Mouse (Mus musculus) kidney, postnatal 0 days (tissue): Measurements from ENCODE around the gene Inpp5e. TPM values are rescaled to one million over a fixed set of nuclear protein-coding genes. Genes with fewer than 3 reads are reported as not detected.

Source experiments
- ATAC-seq: fragments of 200-750 bp; cut with Nextera tagmentation; replicated peaks from 2 replicates; pipeline ENCODE4 v1.8.0; 2017; ENCODE audit warnings: low read depth, moderate number of reproducible peaks, moderate TSS enrichment, moderate library complexity; ENCODE audit not compliant: low FRiP score
- DNase-seq: peaks from one replicate; pipeline ENCODE4 v3.0.0-alpha.2; 2016; ENCODE audit warnings: low spot score
- H3K27ac ChIP-seq: fragments of 300-500 bp; sonication (generic); 2 replicates; pipeline ENCODE4 v1.5.1; 2014; ENCODE audit warnings: mild to moderate bottlenecking
- H3K27me3 ChIP-seq: fragments of 300-500 bp; sonication (generic); 2 replicates; pipeline ENCODE4 v1.6.1; 2014; ENCODE audit warnings: low read length, mixed read lengths; ENCODE audit not compliant: insufficient read depth
- H3K36me3 ChIP-seq: fragments of 300-500 bp; sonication (generic); 2 replicates; pipeline ENCODE4 v1.6.1; 2014; ENCODE audit warnings: low read length, mixed read lengths; ENCODE audit not compliant: insufficient read depth
- H3K4me1 ChIP-seq: fragments of 300-500 bp; sonication (generic); replicated peaks from 2 replicates; pipeline ENCODE4 v1.6.1; 2014; ENCODE audit warnings: antibody characterized with exemption, low read length, mixed read lengths; ENCODE audit not compliant: insufficient read depth
- H3K4me2 ChIP-seq: fragments of 300-500 bp; sonication (generic); 2 replicates; pipeline ENCODE4 v1.6.1; 2014; ENCODE audit warnings: mild to moderate bottlenecking, low read length, moderate library complexity, mixed read lengths
- H3K4me3 ChIP-seq: fragments of 300-500 bp; sonication (generic); replicated peaks from 2 replicates; pipeline ENCODE4 v1.5.1; 2014; ENCODE audit warnings: low read depth, low read length
- H3K9ac ChIP-seq: fragments of 300-500 bp; sonication (generic); 2 replicates; pipeline ENCODE4 v1.6.1; 2014; ENCODE audit warnings: low read depth, low read length
- H3K9me3 ChIP-seq: fragments of 300-500 bp; sonication (generic); replicated peaks from 2 replicates; pipeline ENCODE4 v1.6.1; 2016; ENCODE audit warnings: low read length, inconsistent platforms, mixed read lengths
- CTCF ChIP-seq: IDR thresholded peaks from 2 replicates; pipeline ENCODE4 v1.5.1; 2016; ENCODE audit warnings: antibody characterized with exemption, low read depth, mild to moderate bottlenecking, moderate library complexity
- WGBS: fragments of 180-500 bp; shearing (Covaris S2); extraction: QIAGEN DNeasy Blood & Tissue Kit; methylation state at CpG from one replicate; pipeline ENCODE4 v1.1.7; 2014; 5-methylcytosine and 5-hydroxymethylcytosine counted together
- polyA plus RNA-seq: library from polyadenylated mRNA; unstranded; fragments of >200 nt; fragmentation: Nextera tagmentation; extraction: Ambion mirVana; gene quantifications from 2 replicates; pipeline ENCODE4 v1.2.1, GENCODE M21; 2015

Gene Inpp5e
- polyA plus RNA-seq, 1 experiment from 2014 or later: 18.6 TPM

- Histone ChIP-seq H3K27me3 (no peaks in the 10 kb centered on the region), H3K4me3 (no peak overlapping the region), H3K9ac (no peak overlapping the region), H3K9me3 (no peaks in the 10 kb centered on the region), H3K4me1 (peaks cover 7% of the 10 kb centered on the region; the same call in 1 of the 2 replicates), H3K36me3 (peaks cover 37% of the 10 kb centered on the region), H3K27ac (no peak overlapping the region), H3K4me2 (no peak overlapping the region)
- ATAC-seq (no peak), DNase-seq (no peak)
- 94% methylated on average over 4 of the region's 4 CpGs for WGBS
- no peak for TF ChIP-seq CTCF
Observed at GRCm38 (mm10) chr2:26441261-26441660, 32.3 kb upstream of the Inpp5e start.

GRCm38 (mm10) chr2:26439671-26440070 lies 30.7 kb upstream of the Inpp5e start:
- Histone ChIP-seq H3K36me3 (peaks cover 52% of the 10 kb centered on the region), H3K9ac (no peak overlapping the region), H3K27me3 (no peaks in the 10 kb centered on the region), H3K4me2 (no peak overlapping the region), H3K9me3 (no peaks in the 10 kb centered on the region), H3K27ac (no peak overlapping the region), H3K4me3 (no peak overlapping the region), H3K4me1 (peaks cover 7% of the 10 kb centered on the region; the same call in 1 of the 2 replicates)
- WGBS: 94% methylated on average over 6 of the region's 6 CpGs
- DNase-seq: no peak
- no peak for TF ChIP-seq CTCF
- ATAC-seq: no peak

- DNase-seq (no peak), ATAC-seq (no peak)
- TF ChIP-seq CTCF: no peak
- H3K36me3 ChIP-seq: peaks cover 65% of the 10 kb centered on the region
- no peak overlapping the region for H3K27ac ChIP-seq
- H3K27me3 ChIP-seq: no peaks in the 10 kb centered on the region
- H3K9ac ChIP-seq: no peak overlapping the region
- WGBS: 85% methylated on average over 7 of the region's 7 CpGs
- H3K4me1 ChIP-seq: no peaks in the 10 kb centered on the region; the same call in 1 of the 2 replicates
- no peaks in the 10 kb centered on the region for H3K9me3 ChIP-seq
- no peak overlapping the region for H3K4me2 ChIP-seq
- no peak overlapping the region for H3K4me3 ChIP-seq
Observed at GRCm38 (mm10) chr2:26438373-26438772, 29.4 kb upstream of the Inpp5e start.

- H3K4me3 ChIP-seq: no peak overlapping the region
- H3K36me3 ChIP-seq: peaks cover 70% of the 10 kb centered on the region
- TF ChIP-seq CTCF: no peak
- no peak overlapping the region for H3K9ac ChIP-seq
- H3K4me1 ChIP-seq: no peaks in the 10 kb centered on the region
- H3K27me3 ChIP-seq: no peaks in the 10 kb centered on the region
- 62% methylated on average over 4 of the region's 4 CpGs for WGBS
- H3K4me2 ChIP-seq: no peak overlapping the region
- ATAC-seq: no peak
- DNase-seq: no peak
- H3K9me3 ChIP-seq: no peaks in the 10 kb centered on the region
- peak overlapping the region; percentile 31; the same call in 1 of the 2 replicates for H3K27ac ChIP-seq
Observed at GRCm38 (mm10) chr2:26437221-26437620, 28.2 kb upstream of the Inpp5e start.

GRCm38 (mm10) chr2:26434791-26435572 lies 26.0 kb upstream of the Inpp5e start:
- no peak for TF ChIP-seq CTCF
- peaks cover 69% of the 10 kb centered on the region for H3K36me3 ChIP-seq
- DNase-seq: peak; percentile 11

GRCm38 (mm10) chr2:26429851-26430250 lies 20.8 kb upstream of the Inpp5e start:
- H3K36me3 ChIP-seq: peaks cover 85% of the 10 kb centered on the region
- DNase-seq (no peak), ATAC-seq (no peak)
- no peaks in the 10 kb centered on the region for H3K9me3 ChIP-seq
- H3K9ac ChIP-seq: no peak overlapping the region
- H3K4me1 ChIP-seq: no peaks in the 10 kb centered on the region
- no peak overlapping the region for H3K4me3 ChIP-seq
- WGBS: 93% methylated on average over 5 of the region's 5 CpGs
- no peak overlapping the region for H3K4me2 ChIP-seq
- TF ChIP-seq CTCF: no peak
- H3K27ac ChIP-seq: no peak overlapping the region
- no peaks in the 10 kb centered on the region for H3K27me3 ChIP-seq

More at GRCm38 (mm10) chr2:26434791-26435572, 26.0 kb upstream of the Inpp5e start:
- WGBS: 93% methylated on average over 7 of the region's 7 CpGs
- Histone ChIP-seq H3K9ac (no peak overlapping the region), H3K27ac (peak overlapping the region; percentile 14), H3K27me3 (no peaks in the 10 kb centered on the region), H3K9me3 (no peaks in the 10 kb centered on the region), H3K4me3 (no peak overlapping the region), H3K4me2 (no peak overlapping the region), H3K4me1 (no peaks in the 10 kb centered on the region)
- peak; percentile 80 for ATAC-seq
